Mouse (Mus musculus): ENCODE results near the gene Foxd1.

The Foxd1 gene

GRCm38 (mm10) chr13:98355559-98356111 lies 1.6 kb downstream of the Foxd1 start:
- peak in 1 of 2 experiments; percentile 20 for DNase-seq

- DNase-seq: peak in 1 of 2 experiments; percentile 32
Observed at GRCm38 (mm10) chr13:98356176-98356972, 2.3 kb downstream of the Foxd1 start.

GRCm38 (mm10) chr13:98356973-98357425 lies 3.0 kb downstream of the Foxd1 start:
- no peak for DNase-seq

GRCm38 (mm10) chr13:98357433-98358423 lies 3.7 kb downstream of the Foxd1 start:
- DNase-seq: peak in 1 of 2 experiments; percentile 24

DNA sequence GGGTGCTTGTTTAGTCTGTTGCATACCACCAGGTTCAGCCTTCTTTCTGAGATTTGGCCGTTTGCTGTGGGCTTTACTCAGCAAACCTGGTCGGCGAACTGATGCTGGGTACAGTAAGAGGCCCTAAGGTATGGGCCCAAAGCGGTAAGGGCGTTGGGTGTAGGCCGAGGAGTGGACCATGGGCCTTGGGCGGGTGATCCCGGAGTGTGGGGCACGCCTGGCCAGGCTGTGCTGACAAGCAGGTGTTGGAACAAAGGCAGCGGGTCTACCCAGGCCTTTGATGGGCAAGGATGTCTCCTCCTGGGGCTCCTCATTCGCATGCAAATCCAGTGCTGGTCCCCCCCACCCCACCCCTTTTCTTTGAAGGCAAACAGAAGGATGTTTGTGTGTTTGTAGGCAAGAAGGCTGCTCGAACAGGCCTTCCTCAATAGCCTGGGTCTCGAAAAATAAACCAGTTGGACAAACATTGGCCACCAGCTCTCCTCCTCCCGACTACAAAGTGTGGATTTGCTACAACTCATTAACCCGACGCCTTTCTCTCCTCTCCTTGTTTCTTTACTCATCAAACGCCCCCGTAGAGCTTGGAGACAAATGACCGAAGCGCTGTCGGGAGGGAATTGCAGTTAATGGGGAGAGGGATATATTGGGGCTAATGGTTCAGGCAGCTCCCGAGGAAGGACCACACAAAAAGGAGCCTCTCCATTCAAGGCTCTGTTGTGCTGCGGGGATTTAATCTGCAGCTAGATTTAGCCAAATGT lies 4.6 kb downstream of the Foxd1 start:
- peak in 1 of 2 experiments; percentile 14 for DNase-seq

- DNase-seq: no peak
Observed at GRCm38 (mm10) chr13:98359337-98359736, 5.3 kb downstream of the Foxd1 start.

DNA sequence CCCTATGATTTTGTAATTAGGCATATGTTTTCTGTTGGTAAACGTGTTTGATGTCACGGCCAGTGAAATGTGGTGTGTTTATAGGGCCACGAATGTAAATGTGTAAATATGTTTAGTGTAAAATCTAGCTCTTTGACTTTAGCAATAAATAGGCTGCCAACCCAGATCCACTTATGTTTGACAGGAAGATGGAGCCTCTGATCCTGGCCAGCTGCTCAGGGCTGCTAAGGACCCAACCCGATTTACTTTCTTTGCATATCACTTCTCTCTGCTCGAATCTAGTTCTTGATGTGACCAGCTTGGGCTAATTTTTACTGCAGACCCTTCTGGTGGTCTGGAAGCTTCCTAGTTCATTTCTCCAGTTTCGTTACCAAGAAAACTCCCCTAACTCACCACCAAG lies 6.3 kb downstream of the Foxd1 start:
- DNase-seq: no peak

DNA sequence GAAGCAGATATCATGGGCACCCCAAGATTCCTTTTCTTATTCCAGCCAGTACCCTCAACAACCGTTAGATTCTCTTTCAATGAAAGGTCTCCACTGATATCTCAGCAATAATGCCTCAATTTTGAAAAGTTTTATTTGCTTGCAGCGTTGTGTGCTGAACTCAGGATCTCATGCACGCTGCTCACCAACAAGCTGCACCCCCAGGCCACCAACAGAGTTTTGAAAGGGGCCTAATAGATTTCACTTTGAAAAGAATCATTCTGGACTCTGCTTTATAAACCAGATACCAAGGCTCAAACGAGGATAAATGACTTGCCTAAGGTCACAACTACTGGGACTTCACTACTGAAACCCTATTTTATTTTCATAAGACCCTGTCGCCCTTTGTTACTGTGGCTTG lies 7.1 kb downstream of the Foxd1 start:
- no peak for DNase-seq

GRCm38 (mm10) chr13:98363046-98363445 lies 9.0 kb downstream of the Foxd1 start:
- DNase-seq: no peak

DNA sequence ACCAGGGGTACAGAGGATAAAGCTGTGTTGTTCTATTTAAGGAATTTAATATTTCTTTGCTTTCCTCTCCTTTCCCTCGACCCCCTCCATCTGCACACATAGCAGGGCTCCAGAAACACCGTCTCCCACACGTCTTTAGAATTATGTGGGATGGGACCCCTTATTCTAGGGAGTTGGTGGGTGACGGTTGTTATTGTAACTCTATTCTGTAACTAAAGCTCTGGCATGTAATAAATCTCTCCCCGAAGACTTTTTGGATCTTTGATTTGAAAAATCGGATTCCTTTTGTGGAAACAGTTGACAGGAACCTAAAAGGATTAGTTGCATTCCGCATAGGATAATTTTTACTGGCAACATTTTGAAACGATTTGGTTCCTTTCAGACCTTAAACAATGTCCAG lies 11.0 kb downstream of the Foxd1 start:
- peak in 1 of 2 experiments; percentile 10 for DNase-seq

GRCm38 (mm10) chr13:98365766-98366421 lies 11.9 kb downstream of the Foxd1 start:
- DNase-seq: peak in 1 of 2 experiments; percentile 16

- peak in 1 of 2 experiments; percentile 11 for DNase-seq
Observed at GRCm38 (mm10) chr13:98366469-98367275, 12.6 kb downstream of the Foxd1 start.

DNA sequence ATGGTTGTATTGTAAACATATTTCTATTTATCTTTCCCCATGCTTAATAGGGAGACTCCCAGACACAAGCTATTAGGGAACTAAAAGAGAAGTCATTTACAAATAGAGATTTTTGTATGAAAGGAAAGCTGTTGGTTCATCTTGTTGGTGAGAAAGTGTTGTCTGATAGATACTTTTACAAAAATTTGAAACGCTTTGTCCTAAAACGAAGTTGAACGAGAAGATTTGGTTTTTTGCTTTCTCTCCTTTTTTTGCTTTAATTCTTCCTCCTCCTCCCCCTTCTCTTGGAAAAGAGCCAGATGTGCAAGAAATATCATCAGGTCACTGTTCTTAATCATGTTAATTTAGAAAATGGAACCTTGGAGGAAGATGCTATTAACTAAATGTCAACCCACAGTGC lies 13.6 kb downstream of the Foxd1 start:
- no peak for DNase-seq

GRCm38 (mm10) chr13:98369046-98369445 lies 15.0 kb downstream of the Foxd1 start:
- DNase-seq: no peak

DNA sequence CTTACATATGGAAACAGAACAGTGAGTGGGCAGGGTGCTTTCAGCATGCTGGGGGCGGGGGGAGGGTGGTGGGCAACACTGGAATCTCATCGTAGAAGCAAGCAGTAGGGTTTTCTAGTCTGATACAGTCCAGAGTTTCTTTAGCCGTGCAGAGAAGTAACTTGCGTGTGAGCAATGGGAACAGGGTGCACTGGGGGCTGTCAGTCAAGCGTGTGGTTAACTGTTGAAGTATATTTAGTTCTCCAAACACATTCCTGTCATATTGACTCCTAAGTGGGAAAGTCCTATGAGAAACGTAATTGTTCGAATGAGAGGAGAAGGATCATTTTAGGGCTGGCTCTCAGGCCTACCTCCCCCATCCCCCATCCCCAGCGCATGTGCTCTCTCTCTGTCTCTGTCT lies 20.5 kb downstream of the Foxd1 start:
- DNase-seq: no peak

- no peak for DNase-seq
Observed at GRCm38 (mm10) chr13:98374979-98375378, 20.9 kb downstream of the Foxd1 start.

GRCm38 (mm10) chr13:98377746-98378145 lies 23.7 kb downstream of the Foxd1 start:
- no peak for DNase-seq

DNA sequence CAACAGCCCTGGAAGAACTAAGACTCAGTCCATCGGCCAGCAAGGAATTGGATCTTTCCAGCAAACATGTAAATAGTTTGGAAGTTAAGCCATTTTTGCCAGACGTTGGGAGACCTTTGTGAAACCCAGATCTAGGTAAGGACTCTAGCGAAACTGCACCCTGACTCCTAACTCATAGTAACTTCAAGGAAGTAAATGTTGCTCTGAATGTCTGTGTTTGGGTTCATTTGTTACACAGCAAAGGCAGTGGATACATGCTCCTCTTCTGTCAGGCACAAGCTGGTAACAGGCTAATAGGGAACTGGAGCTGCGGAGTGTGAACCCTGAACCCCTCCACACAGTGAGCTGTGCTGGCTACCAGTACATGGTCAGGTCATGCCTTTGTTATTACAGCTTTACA lies 28.7 kb downstream of the Foxd1 start:
- DNase-seq: no peak

DNA sequence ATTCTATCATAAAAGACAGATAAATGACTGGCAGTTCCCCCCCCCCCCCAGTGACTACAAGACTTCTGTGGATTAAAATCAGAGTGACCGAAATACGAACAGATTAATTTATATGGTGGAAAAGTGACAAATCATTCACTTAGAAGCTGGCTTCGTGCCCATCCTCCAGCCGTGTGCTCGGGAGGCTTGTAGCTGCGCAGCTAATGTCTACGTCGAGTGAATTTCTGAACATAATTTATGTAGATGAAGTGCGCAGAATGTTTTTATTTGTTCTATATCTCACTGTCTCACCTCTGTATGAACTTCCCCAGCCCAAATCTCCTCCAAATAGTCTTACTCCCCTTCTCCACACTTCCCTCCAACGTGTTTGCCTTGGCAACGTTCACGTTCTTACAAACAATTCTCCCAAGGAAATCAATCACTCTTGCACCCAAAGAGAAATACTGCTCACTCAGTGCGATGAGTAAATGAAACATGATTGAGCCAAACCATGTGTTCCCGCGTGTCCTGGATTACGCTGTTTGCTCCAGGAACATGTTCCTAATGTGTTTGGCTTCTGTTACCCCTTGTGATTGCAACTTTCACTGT lies 30.0 kb downstream of the Foxd1 start:
- no peak for DNase-seq

GRCm38 (mm10) chr13:98385877-98386276 lies 31.8 kb downstream of the Foxd1 start:
- no peak for DNase-seq

All from cerebellum, postnatal 14 days (tissue).